Mouse (Mus musculus): ENCODE results near the gene Smarcd3. TPM values are rescaled to one million over a fixed set of nuclear protein-coding genes. Genes with fewer than 3 reads are reported as not detected.

Gene Smarcd3
- polyA plus RNA-seq, 1 experiment from 2014 or later, result 34.3 TPM

GRCm38 (mm10) chr5:24638131-24638530, 13.9 kb upstream of the Smarcd3 start:
- 65% methylated on average over 6 of the region's 6 CpGs for WGBS
- DNase-seq (ENCODE audit: low spot score), result no peak

DNA sequence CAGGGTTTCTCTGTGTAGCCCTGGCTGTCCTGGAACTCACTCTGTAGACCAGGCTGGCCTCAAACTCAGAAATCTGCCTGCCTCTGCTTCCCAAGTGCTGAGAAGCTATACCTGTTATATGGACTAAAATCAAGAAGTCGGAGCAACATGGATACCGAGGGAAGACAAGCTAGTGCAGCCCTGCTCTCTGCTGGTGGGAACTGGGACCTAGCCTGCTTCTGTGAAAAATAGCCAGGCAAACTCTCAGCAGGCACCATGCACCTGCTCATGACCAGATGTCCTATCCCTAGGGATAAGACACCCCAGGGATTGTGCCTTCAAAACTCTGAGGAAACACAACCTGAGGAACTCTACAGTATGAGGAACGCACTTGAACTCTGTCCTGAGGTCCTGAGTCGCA, 12.8 kb upstream of the Smarcd3 start:
- Histone ChIP-seq H3K4me3 (no peak overlapping the region), H3K36me3 (no peaks in the 10 kb centered on the region), H3K27me3 (ENCODE audit: low read depth, poor library complexity, severe bottlenecking) (0 out of 2 replicates have a peak, but pooled peaks cover 4% of the 10 kb centered on the region), H3K9me3 (replicated peaks) (no peaks in the 10 kb centered on the region), H3K27ac (no peak overlapping the region), H3K4me1 (peaks cover 7% of the 10 kb centered on the region)
- DNase-seq (ENCODE audit: low spot score), result no peak
- WGBS, result 86% methylated on average over 4 of the region's 4 CpGs

More at GRCm38 (mm10) chr5:24638131-24638530, 13.9 kb upstream of the Smarcd3 start:
- Histone ChIP-seq H3K27ac (no peak overlapping the region), H3K4me3 (no peak overlapping the region), H3K9me3 (replicated peaks) (no peaks in the 10 kb centered on the region), H3K27me3 (ENCODE audit: low read depth, poor library complexity, severe bottlenecking) (no peaks in the 10 kb centered on the region), H3K36me3 (no peaks in the 10 kb centered on the region), H3K4me1 (peaks cover 7% of the 10 kb centered on the region)

GRCm38 (mm10) chr5:24635526-24636141, 11.4 kb upstream of the Smarcd3 start:
- peaks cover 7% of the 10 kb centered on the region for H3K4me1 ChIP-seq
- no peaks in the 10 kb centered on the region for H3K9me3 ChIP-seq (replicated peaks)
- H3K27me3 ChIP-seq (ENCODE audit: low read depth, poor library complexity, severe bottlenecking), result 0 out of 2 replicates have a peak, but pooled peaks cover 7% of the 10 kb centered on the region
- no peak for DNase-seq (ENCODE audit: low spot score)
- H3K27ac ChIP-seq, result no peak overlapping the region
- H3K4me3 ChIP-seq, result no peak overlapping the region
- H3K36me3 ChIP-seq, result no peaks in the 10 kb centered on the region
- 79% methylated on average over 6 of the region's 6 CpGs for WGBS

GRCm38 (mm10) chr5:24635093-24635492, 10.9 kb upstream of the Smarcd3 start:
- WGBS, result 70% methylated on average over 1 of the region's 1 CpGs
- H3K4me3 ChIP-seq, result no peak overlapping the region
- no peak for DNase-seq (ENCODE audit: low spot score)
- H3K4me1 ChIP-seq, result peaks cover 7% of the 10 kb centered on the region
- H3K9me3 ChIP-seq (replicated peaks), result no peaks in the 10 kb centered on the region
- H3K27me3 ChIP-seq (ENCODE audit: low read depth, poor library complexity, severe bottlenecking), result 0 out of 2 replicates have a peak, but pooled peaks cover 13% of the 10 kb centered on the region
- no peaks in the 10 kb centered on the region for H3K36me3 ChIP-seq
- H3K27ac ChIP-seq, result no peak overlapping the region

DNA sequence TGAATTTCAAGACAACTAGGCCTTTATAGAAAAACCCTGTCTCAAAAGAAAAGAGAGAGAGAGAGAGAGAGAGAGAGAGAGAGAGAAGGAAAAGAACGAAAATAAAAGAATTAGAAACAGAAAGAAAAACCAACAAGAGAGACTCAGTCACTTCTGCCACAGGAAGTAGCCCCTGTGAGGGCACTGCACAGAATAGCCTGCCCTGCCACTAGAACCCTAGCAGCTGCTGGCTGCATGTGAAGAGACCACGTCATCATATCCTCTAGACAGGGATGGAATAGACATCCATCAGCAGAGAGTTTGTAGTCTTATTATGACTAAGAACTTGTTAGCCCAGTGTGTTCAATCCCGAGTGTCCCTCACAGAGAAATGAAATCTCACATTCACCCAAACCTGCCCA, 5.5 kb upstream of the Smarcd3 start:
- Histone ChIP-seq H3K4me3 (no peak overlapping the region), H3K9me3 (replicated peaks) (no peaks in the 10 kb centered on the region), H3K36me3 (no peaks in the 10 kb centered on the region), H3K4me1 (peaks cover 3% of the 10 kb centered on the region), H3K27ac (no peak overlapping the region), H3K27me3 (ENCODE audit: low read depth, poor library complexity, severe bottlenecking) (peaks cover 26% of the 10 kb centered on the region)
- WGBS, result 79% methylated on average over 3 of the region's 3 CpGs
- no peak for DNase-seq (ENCODE audit: low spot score)

DNA sequence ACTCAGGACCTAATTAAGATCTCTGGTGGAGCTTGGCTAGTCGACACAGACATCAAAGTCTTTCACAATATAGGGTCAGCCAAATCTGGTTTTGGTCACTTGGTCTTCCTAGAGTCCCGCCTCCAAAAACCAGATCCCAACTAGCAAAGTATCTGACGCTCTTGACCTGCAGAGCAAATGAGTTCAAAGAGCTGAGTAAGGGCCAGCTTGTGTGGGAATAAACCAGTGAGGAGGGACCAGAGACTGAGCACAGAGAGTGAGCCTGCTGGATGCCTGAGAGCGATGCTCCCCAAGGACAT, 560 bp upstream of the Smarcd3 start:
- no peaks in the 10 kb centered on the region for H3K36me3 ChIP-seq
- 24% methylated on average over 4 of the region's 4 CpGs for WGBS

GRCm38 (mm10) chr5:24623041-24623985, 898 bp downstream of the Smarcd3 start:
- Histone ChIP-seq H3K4me1 (peaks cover 25% of the 10 kb centered on the region), H3K27ac (peak overlapping the region; percentile 78; the same call in 1 of the 2 replicates), H3K4me3 (peak overlapping the region; percentile 64), H3K27me3 (ENCODE audit: low read depth, poor library complexity, severe bottlenecking) (peaks cover 66% of the 10 kb centered on the region), H3K36me3 (no peaks in the 10 kb centered on the region), H3K9me3 (replicated peaks) (no peaks in the 10 kb centered on the region)
- DNase-seq (ENCODE audit: low spot score), result no peak
- 46% methylated on average over 8 of the region's 8 CpGs for WGBS

More for the DNA sequence above, 560 bp upstream of the Smarcd3 start:
- no peaks in the 10 kb centered on the region for H3K9me3 ChIP-seq (replicated peaks)
- 0 out of 2 replicates have a peak overlapping the region, but pooled peaks have one; percentile 78 for H3K27ac ChIP-seq
- no peak for DNase-seq (ENCODE audit: low spot score)
- H3K4me1 ChIP-seq, result peaks cover 25% of the 10 kb centered on the region
- H3K4me3 ChIP-seq, result peak overlapping the region; percentile 64
- peaks cover 62% of the 10 kb centered on the region for H3K27me3 ChIP-seq (ENCODE audit: low read depth, poor library complexity, severe bottlenecking)

DNA sequence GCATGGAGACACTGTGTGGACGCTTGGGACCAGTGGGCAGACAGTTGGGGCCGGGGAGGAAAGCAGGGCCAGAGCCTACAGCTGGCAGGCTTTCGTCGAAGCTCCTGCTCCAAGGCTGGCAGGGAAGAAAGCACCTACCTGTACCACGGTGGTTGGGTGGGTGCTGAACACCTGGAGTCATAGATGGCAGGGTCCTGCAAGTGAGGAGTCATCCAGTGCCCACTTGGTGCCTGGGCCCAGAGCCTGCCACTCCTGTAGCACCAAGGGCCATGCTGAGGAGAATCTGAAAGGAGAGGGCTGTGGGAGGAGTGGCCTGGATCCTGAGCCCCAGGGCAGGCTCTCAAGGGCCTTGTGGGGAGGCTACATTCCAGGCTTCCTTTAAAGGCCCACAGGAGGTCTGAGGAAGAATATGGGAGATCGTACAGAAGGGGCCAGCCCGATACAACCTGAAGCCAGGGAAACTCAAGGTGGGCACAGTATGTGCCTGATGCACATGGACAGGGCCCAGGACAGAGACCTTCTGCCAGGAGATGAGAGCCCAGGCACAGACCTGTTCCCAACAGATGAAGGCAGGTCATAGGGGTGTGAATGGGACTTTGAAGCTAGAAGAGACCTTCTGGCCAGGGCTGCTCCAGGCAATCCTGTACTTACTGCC, 1.7 kb downstream of the Smarcd3 start:
- peaks cover 25% of the 10 kb centered on the region for H3K4me1 ChIP-seq
- H3K27ac ChIP-seq, result no peak overlapping the region
- WGBS, result 71% methylated on average over 7 of the region's 7 CpGs
- no peaks in the 10 kb centered on the region for H3K36me3 ChIP-seq
- no peak for DNase-seq (ENCODE audit: low spot score)
- peaks cover 66% of the 10 kb centered on the region for H3K27me3 ChIP-seq (ENCODE audit: low read depth, poor library complexity, severe bottlenecking)
- H3K9me3 ChIP-seq (replicated peaks), result no peaks in the 10 kb centered on the region
- H3K4me3 ChIP-seq, result no peak overlapping the region

GRCm38 (mm10) chr5:24620626-24621025, 3.6 kb downstream of the Smarcd3 start:
- H3K4me1 ChIP-seq, result peaks cover 25% of the 10 kb centered on the region
- DNase-seq (ENCODE audit: low spot score), result no peak
- H3K27ac ChIP-seq, result no peak overlapping the region
- H3K27me3 ChIP-seq (ENCODE audit: low read depth, poor library complexity, severe bottlenecking), result peaks cover 61% of the 10 kb centered on the region
- H3K36me3 ChIP-seq, result no peaks in the 10 kb centered on the region
- H3K9me3 ChIP-seq (replicated peaks), result no peaks in the 10 kb centered on the region
- no peak overlapping the region for H3K4me3 ChIP-seq
- 72% methylated on average over 8 of the region's 8 CpGs for WGBS

DNA sequence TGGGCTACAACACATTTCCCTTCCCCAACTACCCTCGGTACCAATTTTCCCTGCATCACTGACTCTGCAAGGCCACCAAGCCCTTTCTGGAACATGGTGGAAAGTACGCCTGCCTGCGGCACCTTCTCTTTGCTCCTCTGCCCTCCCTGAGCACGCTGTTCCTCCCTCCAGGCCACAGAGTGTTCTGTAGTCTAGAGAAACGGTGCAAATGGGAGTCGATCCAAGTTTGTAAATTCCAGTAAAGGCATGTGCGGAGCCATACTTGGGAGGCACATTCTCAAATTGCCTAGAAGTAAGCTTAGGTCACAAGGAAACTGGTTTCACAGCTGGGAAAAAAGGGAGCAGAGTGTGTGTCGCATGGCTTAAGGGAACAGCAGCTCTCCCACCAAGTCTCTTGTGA, 4.1 kb downstream of the Smarcd3 start:
- Histone ChIP-seq H3K4me1 (peaks cover 25% of the 10 kb centered on the region), H3K27me3 (ENCODE audit: low read depth, poor library complexity, severe bottlenecking) (peaks cover 61% of the 10 kb centered on the region), H3K9me3 (replicated peaks) (no peaks in the 10 kb centered on the region), H3K27ac (no peak overlapping the region), H3K36me3 (no peaks in the 10 kb centered on the region), H3K4me3 (no peak overlapping the region)
- 76% methylated on average over 8 of the region's 8 CpGs for WGBS
- no peak for DNase-seq (ENCODE audit: low spot score)

DNA sequence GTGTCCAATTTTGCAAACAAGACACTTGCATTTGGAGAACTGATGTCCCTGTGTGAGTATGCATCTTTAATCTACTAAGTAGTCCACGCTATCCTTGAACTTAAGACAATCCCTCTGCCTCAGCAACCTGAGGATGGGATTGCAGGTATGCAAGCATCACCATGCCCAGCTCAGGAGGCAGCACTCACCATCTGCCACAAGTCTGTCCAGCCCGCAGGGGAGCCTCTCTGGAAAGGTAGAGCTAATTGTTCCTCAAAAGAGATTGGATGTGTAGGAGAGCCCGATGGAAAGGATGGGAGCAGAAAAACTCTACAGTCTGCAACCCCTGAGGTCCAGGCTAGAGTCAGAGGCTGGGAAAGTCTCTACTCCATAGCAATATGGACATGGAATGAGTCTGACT, 5.3 kb downstream of the Smarcd3 start:
- Histone ChIP-seq H3K27me3 (ENCODE audit: low read depth, poor library complexity, severe bottlenecking) (peaks cover 49% of the 10 kb centered on the region), H3K4me1 (peaks cover 14% of the 10 kb centered on the region), H3K4me3 (no peak overlapping the region), H3K36me3 (no peaks in the 10 kb centered on the region), H3K9me3 (replicated peaks) (no peaks in the 10 kb centered on the region), H3K27ac (no peak overlapping the region)
- 78% methylated on average over 3 of the region's 3 CpGs for WGBS
- DNase-seq (ENCODE audit: low spot score), result no peak

DNA sequence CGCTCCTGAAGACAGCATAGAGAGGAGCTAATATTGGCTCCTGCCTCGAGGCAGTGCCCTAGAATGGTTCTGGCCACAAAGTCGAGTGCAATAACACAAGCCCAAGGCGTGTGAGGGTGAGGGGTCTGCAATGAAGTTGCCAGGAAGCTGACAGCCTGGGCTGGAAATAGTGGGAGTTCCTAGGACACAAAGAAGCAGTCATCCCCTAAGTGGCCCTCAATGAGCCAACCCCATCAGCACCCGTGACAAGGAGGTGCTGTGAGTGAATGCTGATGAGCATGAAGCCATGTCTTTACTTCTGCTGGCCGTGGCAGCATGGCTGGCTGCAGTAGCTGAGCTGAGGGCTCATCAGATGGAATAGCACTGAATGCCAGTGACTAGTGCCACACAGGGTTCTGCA, 9.1 kb downstream of the Smarcd3 start:
- no peak for DNase-seq (ENCODE audit: low spot score)
- Histone ChIP-seq H3K9me3 (replicated peaks) (no peaks in the 10 kb centered on the region), H3K27ac (no peak overlapping the region), H3K36me3 (no peaks in the 10 kb centered on the region), H3K4me3 (no peak overlapping the region), H3K4me1 (peaks cover 12% of the 10 kb centered on the region), H3K27me3 (ENCODE audit: low read depth, poor library complexity, severe bottlenecking) (peaks cover 11% of the 10 kb centered on the region; the same call in 1 of the 2 replicates)
- 80% methylated on average over 6 of the region's 6 CpGs for WGBS

DNA sequence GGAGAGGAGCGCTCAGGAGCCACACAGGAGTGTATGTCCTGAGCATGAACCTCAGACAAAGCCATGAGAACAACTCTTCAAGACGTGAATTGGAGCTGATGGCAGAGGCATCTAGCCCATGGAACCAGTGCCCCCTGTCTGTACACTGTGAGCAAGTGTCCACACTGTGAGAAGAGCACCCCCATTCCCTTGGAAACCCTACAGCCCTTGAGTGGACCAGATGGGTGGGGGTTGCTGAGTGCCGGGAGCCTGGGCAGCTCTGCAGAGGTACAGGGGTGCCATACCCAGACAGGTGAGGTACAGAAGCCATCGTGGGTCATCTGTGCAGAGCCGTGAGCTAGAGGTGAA, 11.9 kb downstream of the Smarcd3 start:
- peak overlapping the region; percentile 25; the same call in 1 of the 2 replicates for H3K27ac ChIP-seq

More for the DNA sequence above, 11.9 kb downstream of the Smarcd3 start:
- no peak for DNase-seq (ENCODE audit: low spot score)
- no peaks in the 10 kb centered on the region for H3K36me3 ChIP-seq
- no peak overlapping the region for H3K4me3 ChIP-seq
- H3K27me3 ChIP-seq (ENCODE audit: low read depth, poor library complexity, severe bottlenecking), result peaks cover 30% of the 10 kb centered on the region
- WGBS, result 82% methylated on average over 5 of the region's 5 CpGs
- peaks cover 12% of the 10 kb centered on the region for H3K4me1 ChIP-seq
- no peaks in the 10 kb centered on the region for H3K9me3 ChIP-seq (replicated peaks)
